In genomic region chr11:117989926-117990325, GRCm38 (mm10) we compare ENCODE assay signal across 9 mouse cellular contexts. TPM values are rescaled to one million over a fixed set of nuclear protein-coding genes. Genes with fewer than 3 reads are reported as not detected.
DNase-seq lines count a peak whose midpoint lies in the region; ATAC-seq and TF ChIP-seq lines count a peak whose summit lies in the region.
"Had no signal": no experiment of that assay in that cellular context is flagged by ENCODE, and none has a peak within 500 bp of the region (broad histone marks: within the 10 kb centered on the region; RNA-seq: fewer than 3 reads in every experiment).

No protein-coding gene starts in this region.

- 43% methylated on average over 10 of the region's 10 CpGs for WGBS in lung, embryonic 14.5 days
- WGBS in bone marrow, adult 2 months: 5% methylated on average over 10 of the region's 10 CpGs
- WGBS in macrophage (ENCODE audit: missing documents): 3% methylated on average over 10 of the region's 10 CpGs
- WGBS in midbrain, embryonic 15.5 days: 41% methylated on average over 10 of the region's 10 CpGs

- no peaks in the 10 kb centered on the region for H3K27me3 ChIP-seq in lung, embryonic 14.5 days (ENCODE audit: insufficient read depth, low read length)
- H3K27me3 ChIP-seq in midbrain, embryonic 15.5 days (replicated peaks): no peaks in the 10 kb centered on the region

- H3K9ac ChIP-seq in lung, embryonic 14.5 days: no peak overlapping the region
- H3K9ac ChIP-seq in midbrain, embryonic 15.5 days: no peak overlapping the region

- peaks cover 75% of the 10 kb centered on the region for H3K79me2 ChIP-seq in macrophage (ENCODE audit: inconsistent target)

- peaks cover 16% of the 10 kb centered on the region; the same call in 1 of the 2 replicates for H3K4me1 ChIP-seq in lung, embryonic 14.5 days (ENCODE audit: insufficient read depth)
- peaks cover 19% of the 10 kb centered on the region for H3K4me1 ChIP-seq in bone marrow, adult 2 months (ENCODE audit: control insufficient read depth, insufficient read depth, low read length)
- H3K4me1 ChIP-seq in midbrain, embryonic 15.5 days: peaks cover 61% of the 10 kb centered on the region

- no peak overlapping the region for H3K27ac ChIP-seq in lung, embryonic 14.5 days (ENCODE audit: low read depth)
- peak overlapping the region; percentile 61 for H3K27ac ChIP-seq in bone marrow, adult 2 months (ENCODE audit: control insufficient read depth, insufficient read depth, low read depth, low read length, poor library complexity)
- H3K27ac ChIP-seq in macrophage: peak overlapping the region; percentile 84
- no peak overlapping the region for H3K27ac ChIP-seq in midbrain, embryonic 15.5 days

- DNase-seq in adrenal gland, postnatal 10 days: peak; percentile 46
- no peak for DNase-seq in adrenal gland, adult 18-20 months (ENCODE audit: low spot score in 2 of 2)
- DNase-seq in lung, embryonic 14.5 days: peak; percentile 32
- DNase-seq in lung, adult 18-20 months: no peak
- DNase-seq in ovary, postnatal 10 days (ENCODE audit: low spot score): no peak
- DNase-seq: gastrocnemius, postnatal 10 days had no signal

- no peak overlapping the region for H3K4me3 ChIP-seq in lung, embryonic 14.5 days (ENCODE audit: low read depth, low read length)
- H3K4me3 ChIP-seq in bone marrow, adult 2 months (replicated peaks; ENCODE audit: control insufficient read depth, low read depth, low read length): no peak overlapping the region
- no peak overlapping the region; the same call in 1 of the 2 replicates for H3K4me3 ChIP-seq in macrophage (ENCODE audit: inconsistent target)
- no peak overlapping the region for H3K4me3 ChIP-seq in midbrain, embryonic 15.5 days

- no peak overlapping the region for H3K4me2 ChIP-seq in lung, embryonic 14.5 days
- no peak overlapping the region for H3K4me2 ChIP-seq in midbrain, embryonic 15.5 days

- no peak for TF ChIP-seq CTCF in lung, embryonic 14.5 days (IDR thresholded peaks at IDR 0.05; ENCODE audit: low read depth)
- TF ChIP-seq CTCF in bone marrow, adult 2 months (IDR thresholded peaks at IDR 0.05; ENCODE audit: control insufficient read depth, insufficient read depth, low read length): peak; percentile 49; the same call in 1 of the 2 replicates

- H3K9me3 ChIP-seq in lung, embryonic 14.5 days (ENCODE audit: low read depth, low read length): no peaks in the 10 kb centered on the region
- no peaks in the 10 kb centered on the region for H3K9me3 ChIP-seq in midbrain, embryonic 15.5 days

- TF ChIP-seq POLR2A in bone marrow, adult 2 months (IDR thresholded peaks at IDR 0.05; ENCODE audit: borderline replicate concordance, control insufficient read depth, low read depth, low read length): no peak

- no peaks in the 10 kb centered on the region for H3K36me3 ChIP-seq in lung, embryonic 14.5 days (ENCODE audit: insufficient read depth)
- H3K36me3 ChIP-seq in macrophage (ENCODE audit: inconsistent target): no peaks in the 10 kb centered on the region
- H3K36me3 ChIP-seq in midbrain, embryonic 15.5 days (replicated peaks): no peaks in the 10 kb centered on the region

- ATAC-seq in lung, embryonic 14.5 days (ENCODE audit: insufficient read depth): no peak
- no peak for ATAC-seq in midbrain, embryonic 15.5 days (replicated peaks)

RNA-seq across cellular contexts. Expression of gene Pgs1, which starts 3.8 kb away (rescaled TPM):
- 10 to 100 TPM; 30.9 to 31.0 TPM for total RNA-seq in adrenal gland, postnatal 10 days (2021)
- total RNA-seq in adrenal gland, adult 18-20 months (2021): 10 to 100 TPM; 47.8 to 65.5 TPM
- 35.8 and 40.8 TPM in 2 replicates for polyA plus RNA-seq in lung, embryonic 14.5 days (2014; fragmentation: Nextera tagmentation; extraction: Ambion mirVana)
- polyA plus RNA-seq in bone marrow, adult 2 months (2011; ENCODE audit: insufficient read depth, insufficient read length, low replicate concordance, missing spikeins): 27.1 and 67.5 TPM in 2 replicates
- 100 to 1,000 TPM; 115 to 839 (median 194) TPM for total RNA-seq in macrophage (2018; cell fraction: chromatin; rRNA removed)
- total RNA-seq in macrophage (2018; cell fraction: cytosol; rRNA removed): 10 to 100 TPM; 18.3 to 57.3 (median 29.4) TPM
- 100 to 1,000 TPM in 16 of 26 experiments, 10 to 100 TPM in 10; 65.7 to 895 (median 111) TPM for total RNA-seq in macrophage (2018; cell fraction: nucleus; rRNA removed)
- 12.0 to 40.0 TPM (median 28.0 TPM) in 3 replicates for polyA plus RNA-seq in macrophage (2018)
- 62.5 and 63.5 TPM in 2 replicates for polyA plus RNA-seq in midbrain, embryonic 15.5 days (2015; fragmentation: Nextera tagmentation; extraction: Ambion mirVana)

RNA-seq across cellular contexts. Expression of gene Socs3, which starts 20.1 kb away (rescaled TPM):
- total RNA-seq in adrenal gland, postnatal 10 days (2021): 1 to 10 TPM; 5.0 to 9.0 TPM
- total RNA-seq in adrenal gland, adult 18-20 months (2021): 1 to 10 TPM; 4.2 to 5.6 TPM
- polyA plus RNA-seq in lung, embryonic 14.5 days (2014; fragmentation: Nextera tagmentation; extraction: Ambion mirVana): 5.4 and 6.4 TPM in 2 replicates
- polyA plus RNA-seq in bone marrow, adult 2 months (2011; ENCODE audit: insufficient read depth, insufficient read length, low replicate concordance, missing spikeins): 3.4 and 9.6 TPM in 2 replicates
- total RNA-seq in macrophage (2018; cell fraction: chromatin; rRNA removed): 100 to 1,000 TPM in 18 of 26 experiments, 10 to 100 TPM in 5, 1 to 10 TPM in 3; 3.6 to 749 (median 239) TPM
- 1,000 to 10,000 TPM in 3 of 26 experiments, 100 to 1,000 TPM in 15, 10 to 100 TPM in 6, 1 to 10 TPM in 2; 3.4 to 1,133 (median 302) TPM for total RNA-seq in macrophage (2018; cell fraction: cytosol; rRNA removed)
- 1,000 to 10,000 TPM in 2 of 26 experiments, 100 to 1,000 TPM in 17, 10 to 100 TPM in 6, 1 to 10 TPM in 1; 3.2 to 1,503 (median 563) TPM for total RNA-seq in macrophage (2018; cell fraction: nucleus; rRNA removed)
- polyA plus RNA-seq in macrophage (2018): 2.0 to 6.9 TPM (median 2.3 TPM) in 3 replicates
- 8.7 and 8.9 TPM in 2 replicates for polyA plus RNA-seq in midbrain, embryonic 15.5 days (2015; fragmentation: Nextera tagmentation; extraction: Ambion mirVana)

Comparison
In these comparisons a context has a peak if more than half of its experiments do, and no peak if none do; other contexts are left out.
1. DNase-seq: peak in adrenal gland, postnatal 10 days (single experiment) and lung, embryonic 14.5 days (single experiment); none in adrenal gland, adult 18-20 months (0 of 2), lung, adult 18-20 months (0 of 2) and ovary, postnatal 10 days (single experiment).
2. H3K27ac ChIP-seq: peak in bone marrow, adult 2 months (single experiment) and macrophage (single experiment); none in lung, embryonic 14.5 days (single experiment) and midbrain, embryonic 15.5 days (single experiment).